Mouse (Mus musculus) hindbrain, embryonic 10.5 days (tissue): ENCODE results near the gene Snrpa1. TPM values are rescaled to one million over a fixed set of nuclear protein-coding genes. Genes with fewer than 3 reads are reported as not detected.
A peak's percentile ranks its signal among the peaks of the same experiment; 100 is the strongest.

ENCODE experiments used
- DNase-seq: peaks from one replicate; pipeline ENCODE4 v3.0.0-alpha.2; 2017; ENCODE audit warnings: low spot score
- H3K27ac ChIP-seq: fragments of 300-500 bp; sonication (generic); 2 replicates; pipeline ENCODE4 v1.5.1; 2016; ENCODE audit warnings: mild to moderate bottlenecking, moderate library complexity
- H3K27me3 ChIP-seq: fragments of 300-500 bp; sonication (generic); 2 replicates; pipeline ENCODE4 v1.6.1; 2016; ENCODE audit warnings: mild to moderate bottlenecking; ENCODE audit not compliant: poor library complexity, insufficient read depth, severe bottlenecking
- H3K36me3 ChIP-seq: fragments of 300-500 bp; sonication (generic); 2 replicates; pipeline ENCODE4 v1.6.1; 2016; ENCODE audit warnings: mild to moderate bottlenecking, moderate library complexity
- H3K4me1 ChIP-seq: fragments of 300-500 bp; sonication (generic); replicated peaks from 2 replicates; pipeline ENCODE4 v1.6.1; 2016; ENCODE audit warnings: mild to moderate bottlenecking
- H3K4me3 ChIP-seq: fragments of 300-500 bp; sonication (generic); 2 replicates; pipeline ENCODE4 v1.5.1; 2016; ENCODE audit warnings: mild to moderate bottlenecking, moderate library complexity
- H3K9me3 ChIP-seq: fragments of 300-500 bp; sonication (generic); 2 replicates; pipeline ENCODE4 v1.6.1; 2016; ENCODE audit warnings: mild to moderate bottlenecking, moderate library complexity
- WGBS: fragments of 180-500 bp; shearing (Covaris S2); methylation state at CpG from one replicate; pipeline ENCODE4 v1.1.7; 2016; 5-methylcytosine and 5-hydroxymethylcytosine counted together
- polyA plus RNA-seq: library from polyadenylated mRNA; unstranded; fragments of >200 nt; fragmentation: Nextera tagmentation; extraction: Ambion mirVana; gene quantifications from 2 replicates; pipeline ENCODE4 v1.2.1, GENCODE M21; 2016

The Snrpa1 gene
- polyA plus RNA-seq: 236 and 247 TPM in 2 replicates

- DNase-seq: no peak
- H3K36me3 ChIP-seq: peaks cover 18% of the 10 kb centered on the region
- 85% methylated on average over 1 of the region's 1 CpGs for WGBS
- peak within 1 kb of the TSS; percentile 94 for H3K27ac ChIP-seq
- H3K4me3 ChIP-seq: peak within 1 kb of the TSS; percentile 90
- H3K4me1 ChIP-seq: peaks cover 19% of the 10 kb centered on the region
- H3K27me3 ChIP-seq: peaks cover 7% of the 10 kb centered on the region
- no peaks in the 10 kb centered on the region for H3K9me3 ChIP-seq
These were observed at the start of gene Snrpa1 for GRCm38 (mm10) chr7:66058703-66059102. Snrpa1 (plus strand) TSS chr7:66059003.

- no peak overlapping the region for H3K4me3 ChIP-seq
- no peaks in the 10 kb centered on the region for H3K9me3 ChIP-seq
- whole genome bisulfite sequencing: 82% methylated on average over 6 of the region's 6 CpGs
- no peak overlapping the region for H3K27ac ChIP-seq
- H3K4me1 ChIP-seq: 0 out of 2 replicates have a peak, but pooled peaks cover 5% of the 10 kb centered on the region
- no peak for DNase-seq
- H3K27me3 ChIP-seq: no peaks in the 10 kb centered on the region
- H3K36me3 ChIP-seq: no peaks in the 10 kb centered on the region
These were observed 48.3 kb upstream of the Snrpa1 start for GRCm38 (mm10) chr7:66010518-66010917.

- Histone ChIP-seq H3K27me3 (no peaks in the 10 kb centered on the region), H3K4me1 (0 out of 2 replicates have a peak, but pooled peaks cover 9% of the 10 kb centered on the region), H3K4me3 (no peak overlapping the region), H3K36me3 (no peaks in the 10 kb centered on the region), H3K27ac (no peak overlapping the region), H3K9me3 (no peaks in the 10 kb centered on the region)
- WGBS: 81% methylated on average over 2 of the region's 2 CpGs
- DNase-seq: no peak
These were observed 31.1 kb upstream of the Snrpa1 start for GRCm38 (mm10) chr7:66027747-66028146.

GRCm38 (mm10) chr7:66028766-66029512, 29.9 kb upstream of the Snrpa1 start:
- no peak for DNase-seq
- no peak overlapping the region for H3K27ac ChIP-seq

GRCm38 (mm10) chr7:66036809-66037208, 22.0 kb upstream of the Snrpa1 start:
- H3K9me3 ChIP-seq: no peaks in the 10 kb centered on the region
- H3K36me3 ChIP-seq: no peaks in the 10 kb centered on the region
- DNase-seq: no peak
- H3K4me1 ChIP-seq: peaks cover 12% of the 10 kb centered on the region; the same call in 1 of the 2 replicates
- no peak overlapping the region for H3K27ac ChIP-seq
- no peaks in the 10 kb centered on the region; the same call in 1 of the 2 replicates for H3K27me3 ChIP-seq
- 83% methylated on average over 8 of the region's 8 CpGs for WGBS
- H3K4me3 ChIP-seq: no peak overlapping the region

More at GRCm38 (mm10) chr7:66028766-66029512, 29.9 kb upstream of the Snrpa1 start:
- Histone ChIP-seq H3K36me3 (no peaks in the 10 kb centered on the region), H3K4me1 (peaks cover 9% of the 10 kb centered on the region; the same call in 1 of the 2 replicates), H3K9me3 (no peaks in the 10 kb centered on the region), H3K4me3 (no peak overlapping the region), H3K27me3 (no peaks in the 10 kb centered on the region)
- 69% methylated on average over 6 of the region's 6 CpGs for WGBS

- Histone ChIP-seq H3K4me1 (peaks cover 12% of the 10 kb centered on the region), H3K9me3 (no peaks in the 10 kb centered on the region), H3K27ac (no peak overlapping the region), H3K4me3 (no peak overlapping the region), H3K27me3 (peaks cover 4% of the 10 kb centered on the region; the same call in 1 of the 2 replicates), H3K36me3 (no peaks in the 10 kb centered on the region)
- no peak for DNase-seq
- 74% methylated on average over 3 of the region's 3 CpGs for WGBS
These were observed 20.5 kb upstream of the Snrpa1 start for GRCm38 (mm10) chr7:66038261-66038660.

- H3K9me3 ChIP-seq: no peaks in the 10 kb centered on the region
- peaks cover 17% of the 10 kb centered on the region for H3K4me1 ChIP-seq
- H3K27me3 ChIP-seq: peaks cover 4% of the 10 kb centered on the region; the same call in 1 of the 2 replicates
- H3K36me3 ChIP-seq: no peaks in the 10 kb centered on the region
- no peak for DNase-seq
- H3K27ac ChIP-seq: no peak overlapping the region
- H3K4me3 ChIP-seq: no peak overlapping the region
- WGBS: 88% methylated on average over 11 of the region's 11 CpGs
These were observed 20.1 kb upstream of the Snrpa1 start for GRCm38 (mm10) chr7:66038730-66039129.

GRCm38 (mm10) chr7:66040026-66040814, 18.6 kb upstream of the Snrpa1 start:
- no peak for DNase-seq
- peaks cover 4% of the 10 kb centered on the region; the same call in 1 of the 2 replicates for H3K27me3 ChIP-seq
- no peaks in the 10 kb centered on the region for H3K9me3 ChIP-seq
- H3K4me3 ChIP-seq: no peak overlapping the region
- WGBS: 82% methylated on average over 18 of the region's 18 CpGs
- H3K4me1 ChIP-seq: peaks cover 31% of the 10 kb centered on the region
- H3K27ac ChIP-seq: no peak overlapping the region
- no peaks in the 10 kb centered on the region for H3K36me3 ChIP-seq

GRCm38 (mm10) chr7:66043552-66044459, 15.0 kb upstream of the Snrpa1 start, which contains the start of gene Gm45213:
Gm45213 (plus strand) TSS chr7:66043602.
- no peak within 1 kb of the TSS for H3K4me3 ChIP-seq
- 83% methylated on average over 10 of the region's 10 CpGs for WGBS
- DNase-seq: no peak

GRCm38 (mm10) chr7:66044617-66045016, 14.2 kb upstream of the Snrpa1 start:
- Histone ChIP-seq H3K4me1 (peaks cover 58% of the 10 kb centered on the region), H3K36me3 (no peaks in the 10 kb centered on the region), H3K4me3 (no peak overlapping the region), H3K9me3 (no peaks in the 10 kb centered on the region), H3K27ac (no peak overlapping the region), H3K27me3 (peaks cover 11% of the 10 kb centered on the region; the same call in 1 of the 2 replicates)
- DNase-seq: no peak
- 36% methylated on average over 9 of the region's 9 CpGs for WGBS

More at GRCm38 (mm10) chr7:66043552-66044459, 15.0 kb upstream of the Snrpa1 start, which contains the start of gene Gm45213:
- H3K9me3 ChIP-seq: no peaks in the 10 kb centered on the region
- no peak within 1 kb of the TSS for H3K27ac ChIP-seq
- H3K4me1 ChIP-seq: peaks cover 59% of the 10 kb centered on the region
- no peaks in the 10 kb centered on the region for H3K36me3 ChIP-seq
- H3K27me3 ChIP-seq: peaks cover 11% of the 10 kb centered on the region; the same call in 1 of the 2 replicates

GRCm38 (mm10) chr7:66046921-66047918, 11.6 kb upstream of the Snrpa1 start:
- 51% methylated on average over 17 of the region's 17 CpGs for WGBS
- peak; percentile 33 for DNase-seq
- peak overlapping the region; percentile 24; the same call in 1 of the 2 replicates for H3K27ac ChIP-seq

More at GRCm38 (mm10) chr7:66046921-66047918, 11.6 kb upstream of the Snrpa1 start:
- Histone ChIP-seq H3K27me3 (peaks cover 11% of the 10 kb centered on the region; the same call in 1 of the 2 replicates), H3K4me3 (no peak overlapping the region), H3K36me3 (no peaks in the 10 kb centered on the region), H3K4me1 (peaks cover 51% of the 10 kb centered on the region), H3K9me3 (no peaks in the 10 kb centered on the region)
